9 mouse cellular contexts compared by ENCODE assay signal in the genomic region with DNA sequence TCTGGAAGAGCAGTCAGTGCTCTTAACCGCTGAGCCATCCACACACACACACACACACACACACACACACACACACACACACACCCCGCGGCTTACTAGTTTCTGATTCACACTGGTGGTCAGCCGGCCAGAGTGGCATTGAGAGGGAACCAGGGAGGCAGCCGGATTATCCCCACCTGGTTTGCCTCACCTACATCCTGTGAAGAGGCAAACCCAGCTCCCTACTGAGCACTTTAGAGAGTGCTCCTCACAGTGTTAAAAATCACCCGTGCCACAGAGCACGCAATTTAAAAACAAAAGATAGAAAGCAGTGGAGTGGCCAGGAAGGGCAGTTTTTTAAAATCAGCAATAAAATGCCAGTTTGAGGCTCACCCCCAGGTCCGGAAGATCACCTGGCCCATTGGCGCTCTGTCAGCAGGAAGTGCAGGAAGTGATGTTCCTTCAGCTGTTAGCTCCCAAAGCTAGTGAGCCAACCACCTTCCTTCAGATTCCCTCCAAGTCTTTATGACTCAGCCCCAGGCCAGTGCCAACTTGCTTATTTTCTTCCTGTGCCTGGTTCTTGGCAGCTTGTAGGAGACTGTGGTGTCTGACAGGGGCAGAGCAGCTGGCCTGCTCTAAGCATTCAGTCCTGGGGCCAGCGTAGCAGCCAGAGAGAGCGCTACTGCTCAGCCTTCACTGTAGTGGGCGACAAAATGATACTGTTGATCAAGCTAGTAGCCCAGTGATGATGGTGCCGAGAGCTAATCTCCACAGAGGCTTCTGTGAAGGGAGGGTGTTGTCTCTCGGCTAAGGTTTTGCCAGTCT. TPM values are rescaled to one million over a fixed set of nuclear protein-coding genes. Genes with fewer than 3 reads are reported as not detected.
DNase-seq lines count a peak whose midpoint lies in the region; ATAC-seq lines count a peak whose summit lies in the region.
"Had no signal": no experiment of that assay in that cellular context is flagged by ENCODE, and none has a peak within 500 bp of the region (broad histone marks: within the 10 kb centered on the region; RNA-seq: fewer than 3 reads in every experiment).

No protein-coding gene starts in this region.

- WGBS in stomach, embryonic 16.5 days: 54% methylated on average over 14 of the region's 14 CpGs

- no peaks in the 10 kb centered on the region for H3K27me3 ChIP-seq in stomach, embryonic 16.5 days (ENCODE audit: control insufficient read depth, insufficient read depth, low read length)
- H3K27me3 ChIP-seq: liver, embryonic 13.5 days had no signal

- no peaks in the 10 kb centered on the region for H3K36me3 ChIP-seq in stomach, embryonic 16.5 days (ENCODE audit: control insufficient read depth, insufficient read depth, low read length)
- H3K36me3 ChIP-seq: liver, embryonic 13.5 days had no signal

- no peak overlapping the region for H3K27ac ChIP-seq in stomach, embryonic 16.5 days (ENCODE audit: low read length)
- H3K27ac ChIP-seq: liver, embryonic 13.5 days had no signal

- intact Hi-C loops in left cerebral cortex, postnatal 4 days (cut with DNase I): no loop called here

- H3K9me3 ChIP-seq in stomach, embryonic 16.5 days (replicated peaks; ENCODE audit: control insufficient read depth, low read length): no peaks in the 10 kb centered on the region
- H3K9me3 ChIP-seq: liver, embryonic 13.5 days had no signal

- peak; percentile 64 to 68 for DNase-seq in left cerebral cortex, adult 18-20 months (ENCODE audit: low spot score in 2 of 2)
- no peak for DNase-seq in left cerebral cortex, adult 11 months (ENCODE audit: low spot score)
- peak; percentile 85 for DNase-seq in Muller cell, postnatal 12 days (ENCODE audit: inconsistent ontology term)
- DNase-seq in cerebellum, postnatal 14 days: peak; percentile 78 to 82
- peak; percentile 85 for DNase-seq in left cerebral cortex, postnatal 4 days
- no peak for DNase-seq in spleen, postnatal 36 days (ENCODE audit: low spot score in 2 of 2)
- DNase-seq: liver, embryonic 13.5 days had no signal

- H3K9ac ChIP-seq in stomach, embryonic 16.5 days (ENCODE audit: low read length): no peak overlapping the region
- H3K9ac ChIP-seq: liver, embryonic 13.5 days had no signal

- H3K4me3 ChIP-seq in stomach, embryonic 16.5 days (replicated peaks; ENCODE audit: low read length): no peak overlapping the region
- H3K4me3 ChIP-seq: liver, embryonic 13.5 days had no signal

- H3K4me2 ChIP-seq in stomach, embryonic 16.5 days (ENCODE audit: low read depth, low read length): no peak overlapping the region
- H3K4me2 ChIP-seq: liver, embryonic 13.5 days had no signal

- H3K4me1 ChIP-seq in stomach, embryonic 16.5 days (ENCODE audit: control insufficient read depth, insufficient read depth, low read length): no peaks in the 10 kb centered on the region
- H3K4me1 ChIP-seq: liver, embryonic 13.5 days had no signal

- peak; percentile 74 for ATAC-seq in granulocyte monocyte progenitor cell, adult 5-6 weeks (replicated peaks; ENCODE audit: poor library complexity, severe bottlenecking)
- 0 out of 2 replicates have a peak, but pooled peaks have one; percentile 33 for ATAC-seq in stomach, embryonic 16.5 days (ENCODE audit: insufficient read depth, low FRiP score)

RNA-seq across cellular contexts. Expression of a gene that starts 57.9 kb away (rescaled TPM):
- total RNA-seq in left cerebral cortex, adult 18-20 months (2021): 10 to 100 TPM; 78.0 to 79.7 TPM
- 99.0 and 109 TPM in 2 replicates for total RNA-seq in granulocyte monocyte progenitor cell, adult 5-6 weeks (2014; fragmentation: Nextera tagmentation)
- 99.5 and 108 TPM in 2 replicates for total RNA-seq in granulocyte monocyte progenitor cell, adult 5-6 weeks (2017)
- total RNA-seq in left cerebral cortex, postnatal 4 days (2021): 10 to 100 TPM; 78.8 to 80.9 TPM
- 16.1 and 16.9 TPM in 2 replicates for polyA plus RNA-seq in stomach, embryonic 16.5 days (2015; fragmentation: Nextera tagmentation; extraction: Ambion mirVana)

Comparison
In these comparisons a context has a peak if more than half of its experiments do, and no peak if none do; other contexts are left out.
1. DNase-seq: peak in left cerebral cortex, adult 18-20 months (2 of 2), Muller cell, postnatal 12 days (single experiment), cerebellum, postnatal 14 days (2 of 2) and left cerebral cortex, postnatal 4 days (single experiment); none in left cerebral cortex, adult 11 months (single experiment) and spleen, postnatal 36 days (0 of 2).